Mouse (Mus musculus) left cerebral cortex, adult 9 months (tissue): Measurements from ENCODE around the gene D3Ertd254e.
"Not testable (repeated sequence)": the region's sequence is repeated elsewhere in the genome, so short reads cannot be mapped to it uniquely, and the experiment has no call there.

Experiments used
- DNase-seq, 2 experiments: peaks; one replicate each; pipeline ENCODE4 v3.0.0; 2022; ENCODE audit warnings: low spot score in 2 of 2

D3Ertd254e gene

GRCm38 (mm10) chr3:36150934-36151686 is at the start of gene D3Ertd254e:
Gene D3Ertd254e (plus strand): TSS chr3:36151017.
- DNase-seq: peak; percentile 88 to 95

DNA sequence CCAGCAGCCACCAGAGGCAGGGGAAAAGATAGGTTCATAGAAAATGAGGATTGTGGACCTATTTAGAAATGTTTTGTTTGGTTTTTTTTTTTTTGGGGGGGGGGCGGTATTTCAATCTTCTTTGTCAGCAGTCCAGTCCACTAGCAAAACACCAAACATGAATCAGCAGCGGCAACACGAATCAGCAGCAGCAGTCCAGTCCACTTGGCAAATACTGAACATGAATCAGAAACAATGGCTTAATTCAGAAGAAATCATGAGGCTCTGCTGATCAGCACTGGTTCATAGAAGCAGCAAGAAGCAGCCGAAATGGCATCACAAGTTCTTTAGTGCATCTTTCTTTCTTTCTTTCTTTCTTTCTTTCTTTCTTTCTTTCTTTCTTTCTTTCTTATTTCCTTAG is 34.7 kb upstream of the D3Ertd254e start:
- no peak for DNase-seq

DNA sequence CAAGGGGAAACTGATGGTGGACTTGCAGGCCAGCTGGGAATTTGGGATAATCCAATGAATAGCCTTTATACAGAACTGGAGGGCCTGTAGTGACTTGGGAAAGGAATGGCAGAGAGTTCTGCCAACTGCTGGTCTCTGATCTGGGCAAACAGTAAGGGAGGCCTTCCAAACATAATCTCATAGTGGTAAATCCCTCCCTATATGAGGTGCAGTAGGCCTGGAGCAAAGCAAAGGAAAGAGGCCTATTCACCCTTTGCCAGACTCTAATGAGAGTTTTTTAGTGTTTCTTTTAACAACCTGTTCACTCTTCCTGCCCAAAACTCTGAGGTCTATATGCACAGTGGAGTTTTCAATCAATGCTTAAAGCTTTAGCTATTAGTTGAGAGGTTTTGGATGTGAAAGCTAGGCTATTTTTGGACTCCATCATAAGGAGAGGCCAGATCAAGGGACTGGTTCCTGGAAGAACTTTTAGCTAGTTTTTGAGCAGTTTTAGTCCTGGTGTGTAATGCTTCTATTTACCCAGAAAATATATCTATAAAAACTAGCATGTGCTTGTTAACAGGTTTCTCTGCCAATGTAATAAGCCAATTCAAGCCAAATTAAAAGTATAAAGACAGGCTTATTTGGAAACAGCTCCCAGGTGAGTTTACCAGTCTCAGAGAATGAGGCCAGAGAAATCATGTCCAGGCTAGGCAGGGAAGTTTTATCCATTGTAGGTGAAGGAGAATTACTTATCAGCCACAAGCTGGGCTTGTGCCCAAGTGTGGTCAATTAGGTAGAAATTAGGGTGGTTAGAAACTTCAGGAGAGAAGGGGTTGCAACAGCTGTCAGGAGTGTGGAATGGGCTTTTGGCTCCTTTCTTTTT is 30.9 kb upstream of the D3Ertd254e start:
- DNase-seq: no peak

DNA sequence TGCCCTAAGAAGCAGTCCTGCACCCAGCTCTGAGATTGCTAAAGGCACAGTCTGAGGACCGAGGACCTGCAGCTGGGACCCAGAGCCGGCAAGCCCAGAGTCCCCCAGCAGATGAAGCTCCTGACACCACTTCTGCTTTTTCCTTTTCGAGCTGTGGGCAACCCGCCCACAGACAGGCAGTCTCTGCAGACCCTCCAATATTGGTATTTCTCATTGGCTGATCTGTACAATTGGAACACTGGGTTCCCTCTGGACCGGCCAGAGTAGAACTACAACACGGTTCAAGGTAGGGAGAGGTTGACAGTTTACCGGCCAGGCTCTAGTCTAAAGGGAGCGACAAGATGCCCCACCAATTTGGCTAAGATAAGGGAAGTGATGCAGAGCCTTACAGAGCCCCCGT is 24.6 kb upstream of the D3Ertd254e start:
- not testable (repeated sequence) for DNase-seq

GRCm38 (mm10) chr3:36136152-36136551 is 14.7 kb upstream of the D3Ertd254e start:
- DNase-seq: no peak

GRCm38 (mm10) chr3:36137560-36137959 is 13.3 kb upstream of the D3Ertd254e start:
- DNase-seq: no peak

DNA sequence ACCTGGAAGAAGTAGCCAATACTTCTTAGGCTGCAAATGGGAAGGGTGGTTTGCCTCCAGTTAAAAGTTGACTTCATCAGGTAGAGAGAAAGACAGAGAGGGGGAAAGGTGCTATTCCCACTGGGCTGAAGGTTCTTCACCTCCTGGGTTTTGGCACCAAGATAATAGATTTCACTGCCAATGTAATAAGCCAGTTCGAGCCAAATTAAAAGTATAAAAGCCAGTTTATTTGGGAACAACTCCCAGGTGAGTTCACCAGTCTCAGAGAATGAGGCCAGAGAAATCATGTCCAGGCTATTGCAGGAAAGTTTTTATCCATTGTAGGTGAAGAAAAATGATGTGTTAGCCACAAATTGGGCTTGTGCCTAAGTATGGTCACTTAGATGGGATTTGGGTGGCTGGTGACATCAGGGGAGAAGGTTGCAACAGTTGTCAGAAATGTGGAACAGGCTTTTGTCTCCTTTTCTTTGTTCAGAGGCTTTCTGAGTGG is 12.6 kb upstream of the D3Ertd254e start:
- DNase-seq: no peak

DNA sequence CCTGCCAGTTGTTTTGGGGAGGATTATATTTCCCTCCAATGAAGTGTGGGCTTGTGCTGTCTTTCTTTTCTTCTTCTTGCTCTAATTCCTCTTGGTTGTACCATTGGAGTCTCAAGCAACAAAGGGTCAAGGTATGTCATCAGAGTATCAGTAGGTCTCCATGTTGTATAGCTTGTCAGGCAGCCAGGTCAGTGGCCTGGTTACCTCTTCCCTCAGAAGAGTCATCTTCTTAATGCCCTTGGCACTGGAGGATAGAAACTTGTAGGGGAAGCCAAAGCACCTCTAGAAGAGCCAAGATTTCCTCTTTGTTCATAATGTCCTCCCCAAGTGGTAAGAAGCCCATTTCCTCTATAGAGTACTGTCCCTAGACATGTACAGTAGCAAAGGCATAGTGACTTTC is 11.8 kb upstream of the D3Ertd254e start:
- DNase-seq: no peak

DNA sequence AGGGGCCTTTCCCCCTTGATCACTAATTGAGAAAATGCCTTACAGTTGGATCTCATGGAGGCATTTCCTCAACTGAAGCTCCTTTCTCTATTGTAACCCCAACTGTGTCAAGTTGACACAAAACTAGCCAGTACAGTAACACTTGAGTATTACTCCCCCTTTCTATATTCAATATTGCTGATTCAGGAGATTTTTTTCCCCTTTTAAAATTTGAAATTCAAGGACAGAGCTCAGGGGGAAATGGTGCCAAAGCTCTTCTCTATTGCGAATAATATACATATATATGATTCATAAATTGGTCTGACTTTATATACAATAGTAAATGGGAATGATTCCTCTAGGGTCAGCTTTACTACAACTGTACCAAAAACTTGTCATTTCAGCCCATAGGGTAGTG is 282 bp upstream of the D3Ertd254e start:
- no peak for DNase-seq

DNA sequence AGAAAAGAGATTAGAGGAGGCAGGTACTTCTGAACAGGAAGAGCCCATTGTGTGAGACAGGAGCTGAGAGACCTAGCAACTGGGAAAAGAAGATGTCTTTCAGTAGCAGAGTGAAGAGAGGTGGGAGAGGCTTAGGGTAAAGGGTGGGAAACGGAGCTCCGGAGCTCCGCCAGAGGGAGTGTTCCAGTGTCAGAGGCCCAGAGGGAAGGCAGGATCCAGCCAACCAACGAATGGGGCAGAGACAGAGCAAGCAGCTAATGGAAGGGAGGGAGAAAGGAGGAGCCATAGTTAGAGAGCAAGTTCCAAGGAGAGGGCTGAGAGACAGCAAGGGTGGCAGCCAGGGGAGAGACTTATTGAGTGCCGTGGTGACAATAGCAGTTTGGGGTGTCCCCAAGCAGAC is 4.5 kb downstream of the D3Ertd254e start:
- DNase-seq: no peak

DNA sequence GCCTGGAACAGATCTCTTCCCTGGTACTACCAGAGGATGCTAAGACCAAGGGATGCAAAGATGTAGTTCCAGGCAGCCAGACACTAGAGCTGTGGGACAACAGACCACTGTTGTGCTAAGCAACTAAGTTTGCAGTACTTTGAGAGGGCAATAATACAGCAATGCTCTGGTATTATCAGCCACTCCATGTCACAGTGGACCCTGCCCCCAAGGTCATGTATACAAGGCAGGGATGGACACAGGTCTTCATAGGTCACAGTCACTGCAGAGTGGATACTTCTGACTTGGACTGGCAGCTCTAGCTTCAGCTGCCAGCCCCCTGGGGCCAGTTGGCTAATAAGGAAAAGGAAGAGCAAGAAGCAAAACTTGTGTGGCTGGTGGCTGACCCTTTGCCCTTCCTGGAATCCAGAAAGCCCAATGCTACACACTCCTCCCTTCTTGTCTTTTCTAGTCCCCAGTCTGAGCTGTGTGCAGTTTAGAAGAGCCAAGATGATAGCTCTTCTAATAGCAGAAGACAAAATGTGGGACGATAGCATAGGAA is 19.9 kb downstream of the D3Ertd254e start:
- DNase-seq: no peak

GRCm38 (mm10) chr3:36171348-36171747 is 20.5 kb downstream of the D3Ertd254e start:
- DNase-seq: no peak

DNA sequence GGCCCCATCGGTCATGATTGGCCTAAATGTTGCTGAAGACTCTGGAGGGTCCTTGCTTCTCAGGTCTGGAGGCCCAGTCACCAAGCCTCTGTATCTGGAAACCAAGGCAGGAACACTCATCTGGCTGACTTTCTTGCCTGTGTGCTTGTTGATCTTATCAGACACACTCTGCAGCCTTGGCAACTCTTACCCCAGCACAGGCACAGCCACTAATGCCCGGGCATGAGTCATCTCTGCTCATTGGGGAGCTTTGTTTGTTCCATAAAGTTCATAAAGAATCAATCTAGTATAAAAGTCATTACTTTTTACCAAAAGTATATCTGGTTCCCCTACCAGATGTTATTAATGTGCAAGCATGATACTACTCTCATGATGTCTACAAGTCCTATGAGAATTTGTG is 22.9 kb downstream of the D3Ertd254e start:
- DNase-seq: no peak

DNA sequence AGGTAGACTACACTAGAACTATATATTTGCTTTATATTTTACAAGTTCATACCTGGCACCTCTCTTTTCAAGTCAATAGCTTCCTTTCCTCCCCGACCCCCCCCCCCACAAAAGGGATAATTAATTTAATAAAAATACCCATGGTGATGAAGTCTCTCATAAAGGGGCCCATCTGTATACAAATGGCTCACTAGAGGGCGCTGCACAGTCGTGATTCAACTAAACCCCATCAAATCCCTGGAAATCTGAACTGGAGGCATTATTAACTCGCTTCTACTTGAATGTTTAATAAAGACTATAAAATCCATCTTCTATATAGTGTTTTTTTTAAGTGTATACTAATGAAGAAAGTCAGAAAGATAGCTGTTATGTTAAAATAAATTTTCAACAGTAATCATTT is 30.7 kb downstream of the D3Ertd254e start:
- DNase-seq: peak in 1 of 2 experiments; percentile 60

DNA sequence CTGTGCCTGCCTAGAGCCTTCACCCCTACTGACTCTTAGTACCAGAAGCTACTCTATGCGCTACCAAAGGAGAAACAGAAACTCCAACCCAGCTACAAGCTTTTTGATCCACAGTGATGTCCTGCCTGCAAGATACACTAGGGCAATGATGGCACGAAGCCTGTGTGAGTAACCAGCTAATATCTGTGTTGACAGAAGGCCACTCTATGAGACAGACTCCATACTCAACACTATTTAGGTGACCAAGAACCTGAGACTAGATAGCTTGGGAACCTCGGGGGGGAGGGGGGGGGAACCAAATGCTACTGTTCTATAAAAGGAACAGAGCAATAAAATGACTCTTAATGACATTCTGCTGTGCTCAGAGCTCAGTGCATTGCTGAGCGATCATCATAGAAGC is 35.7 kb downstream of the D3Ertd254e start:
- DNase-seq: no peak

GRCm38 (mm10) chr3:36189243-36189642 is 38.4 kb downstream of the D3Ertd254e start:
- no peak for DNase-seq

DNA sequence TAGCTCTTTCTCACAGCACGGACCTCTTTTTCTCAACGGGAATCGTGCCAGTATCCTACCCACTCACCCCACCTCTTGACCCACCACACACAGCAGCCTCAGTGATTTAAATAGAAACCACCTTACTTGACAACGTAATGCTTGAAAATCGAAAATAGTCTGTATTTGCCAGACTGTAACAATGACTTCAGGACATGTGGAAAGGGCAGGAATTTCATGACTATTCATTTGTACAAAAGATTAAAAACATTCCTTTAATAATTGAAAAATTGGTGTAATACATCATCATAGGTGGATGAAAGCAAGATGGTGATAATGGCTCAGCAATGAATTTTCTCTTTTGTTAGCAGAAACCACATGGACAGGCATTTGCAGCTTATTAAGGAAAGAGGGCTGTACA is 50.3 kb downstream of the D3Ertd254e start:
- no peak for DNase-seq

DNA sequence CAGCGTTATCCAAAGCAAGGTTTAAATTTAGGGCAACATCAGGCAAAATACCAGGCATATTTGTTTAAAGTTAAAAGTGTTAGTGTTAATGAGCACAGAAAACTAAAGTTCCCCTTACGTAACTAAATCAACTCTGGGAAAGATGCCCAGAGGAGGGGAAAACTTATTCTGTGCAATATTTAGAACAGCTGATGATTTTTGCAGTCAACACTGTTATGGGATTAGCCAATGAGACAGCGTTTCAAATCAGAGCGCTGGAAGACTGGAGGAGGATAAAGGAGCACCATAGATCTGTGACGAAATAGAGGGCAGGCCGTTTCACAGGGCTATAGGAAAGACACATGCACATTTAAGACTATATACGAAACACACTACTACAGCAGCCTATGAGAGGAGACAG is 52.1 kb downstream of the D3Ertd254e start:
- DNase-seq: peak; percentile 18 to 59

DNA sequence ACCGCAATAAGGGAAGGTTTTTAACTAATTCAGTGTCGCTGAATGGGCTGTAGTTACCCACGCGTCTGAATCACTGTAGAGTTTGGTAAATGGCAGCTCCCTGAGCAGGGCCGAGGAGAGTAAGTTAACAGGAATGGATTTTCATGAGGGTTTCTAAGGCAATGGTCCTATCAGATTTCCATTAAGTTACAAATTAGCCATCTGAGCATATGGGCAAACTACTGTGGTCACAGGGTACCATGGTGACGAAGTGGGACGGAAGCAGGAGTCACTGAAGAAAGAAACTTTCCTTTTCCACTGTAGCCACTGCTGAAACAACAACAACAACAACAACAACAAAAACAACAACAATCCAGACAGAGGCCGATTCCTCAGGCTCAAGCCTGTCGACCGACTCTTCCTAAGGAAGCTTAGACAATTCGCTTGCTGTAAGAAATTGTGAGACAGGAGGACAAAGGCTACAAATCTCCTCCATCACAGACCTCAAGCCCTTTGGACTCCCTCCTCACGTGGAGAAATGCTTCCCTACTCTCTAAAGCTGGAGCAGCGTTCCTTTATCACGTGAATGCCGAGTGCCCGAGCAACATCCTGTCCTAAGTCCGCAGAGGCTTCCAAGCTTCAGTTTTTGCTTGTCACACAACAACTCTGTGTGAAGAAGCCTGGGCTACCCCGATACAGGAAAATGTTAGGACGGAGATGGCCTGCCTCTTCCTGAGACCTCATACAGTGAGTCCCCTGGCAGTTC is 56.9 kb downstream of the D3Ertd254e start:
- no peak for DNase-seq

- peak in 1 of 2 experiments; percentile 61 for DNase-seq
These were observed 59.1 kb downstream of the D3Ertd254e start for GRCm38 (mm10) chr3:36209776-36210555.

GRCm38 (mm10) chr3:36210939-36211338 is 60.1 kb downstream of the D3Ertd254e start:
- DNase-seq: no peak
